Mouse (Mus musculus): Measurements from ENCODE around the gene Mapkbp1. TPM values are rescaled to one million over a fixed set of nuclear protein-coding genes. Genes with fewer than 3 reads are reported as not detected.
A peak's percentile ranks its signal among the peaks of the same experiment; 100 is the strongest.

The Mapkbp1 gene
- polyA plus RNA-seq, 1 experiment from 2014 or later, result 3.0 TPM

GRCm38 (mm10) chr2:120059466-120059865 lies 87.0 kb downstream of the Mapkbp1 start:
- WGBS, result 57% methylated on average over 3 of the region's 3 CpGs
- Histone ChIP-seq H3K36me3 (no peaks in the 10 kb centered on the region), H3K4me2 (peak overlapping the region; percentile 11; the same call in 1 of the 2 replicates), H3K27ac (peak overlapping the region; percentile 85), H3K27me3 (no peaks in the 10 kb centered on the region), H3K4me3 (no peak overlapping the region), H3K4me1 (peaks cover 26% of the 10 kb centered on the region), H3K9me3 (no peaks in the 10 kb centered on the region), H3K9ac (no peak overlapping the region)
- no peak for ATAC-seq (ENCODE audit: borderline replicate concordance, extremely low read depth, low FRiP score, low TSS enrichment)

DNA sequence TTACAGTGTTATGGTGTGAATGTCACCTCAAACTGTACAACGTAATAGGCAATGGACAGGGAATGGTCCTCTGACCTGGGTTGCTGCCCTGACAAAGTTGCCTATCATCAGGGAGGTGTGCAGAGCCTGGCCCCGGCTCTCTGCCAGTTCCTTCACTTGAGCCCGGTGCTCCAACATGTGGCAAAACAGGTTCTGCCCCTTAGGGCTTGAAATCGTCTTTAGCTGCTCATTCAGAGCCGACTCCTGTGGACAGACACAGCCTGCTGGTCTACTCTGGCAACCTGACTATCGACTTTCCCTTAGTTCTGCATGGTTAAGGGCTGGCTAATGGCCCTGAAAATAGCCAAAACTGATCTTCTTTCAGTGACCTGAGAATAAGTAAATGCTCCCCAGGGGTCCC lies 87.7 kb downstream of the Mapkbp1 start:
- H3K4me2 ChIP-seq, result no peak overlapping the region
- H3K4me3 ChIP-seq, result no peak overlapping the region
- no peaks in the 10 kb centered on the region for H3K27me3 ChIP-seq
- WGBS, result 47% methylated on average over 6 of the region's 6 CpGs
- 0 out of 2 replicates have a peak overlapping the region, but pooled peaks have one; percentile 13 for H3K9ac ChIP-seq
- peak overlapping the region; percentile 85 for H3K27ac ChIP-seq
- peak; percentile 55 for ATAC-seq (ENCODE audit: borderline replicate concordance, extremely low read depth, low FRiP score, low TSS enrichment)
- no peaks in the 10 kb centered on the region for H3K36me3 ChIP-seq
- no peaks in the 10 kb centered on the region for H3K9me3 ChIP-seq
- H3K4me1 ChIP-seq, result peaks cover 26% of the 10 kb centered on the region

- Histone ChIP-seq H3K27ac (peak overlapping the region; percentile 85), H3K4me2 (no peak overlapping the region), H3K4me1 (peaks cover 26% of the 10 kb centered on the region), H3K27me3 (no peaks in the 10 kb centered on the region), H3K4me3 (no peak overlapping the region), H3K9ac (0 out of 2 replicates have a peak overlapping the region, but pooled peaks have one; percentile 13), H3K36me3 (no peaks in the 10 kb centered on the region), H3K9me3 (no peaks in the 10 kb centered on the region)
- ATAC-seq (ENCODE audit: borderline replicate concordance, extremely low read depth, low FRiP score, low TSS enrichment), result no peak
- 59% methylated on average over 9 of the region's 9 CpGs for WGBS
Measured at GRCm38 (mm10) chr2:120060651-120061050, 88.2 kb downstream of the Mapkbp1 start.

DNA sequence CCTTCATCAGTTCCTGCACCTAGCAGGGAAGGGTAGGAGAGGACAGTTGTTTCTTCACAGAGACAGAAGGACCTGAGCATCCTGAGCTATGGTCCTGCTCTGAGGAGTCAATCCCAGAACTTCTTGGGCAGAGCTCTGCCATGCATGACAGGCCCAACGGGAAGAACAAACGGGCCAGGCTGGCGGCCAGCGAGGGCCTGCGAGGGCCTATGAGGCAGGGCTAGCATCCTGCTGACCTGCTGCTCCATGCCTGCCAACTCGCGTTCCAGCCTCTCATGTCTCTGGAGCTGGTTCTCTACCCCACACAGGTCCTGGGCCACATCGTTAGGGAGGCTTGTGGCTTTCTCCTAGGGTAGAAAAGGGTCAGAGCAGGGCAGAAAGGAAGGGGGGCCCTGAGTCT lies 89.7 kb downstream of the Mapkbp1 start:
- no peak overlapping the region for H3K27ac ChIP-seq
- no peak overlapping the region for H3K4me2 ChIP-seq
- no peaks in the 10 kb centered on the region for H3K27me3 ChIP-seq
- no peak overlapping the region for H3K9ac ChIP-seq
- H3K36me3 ChIP-seq, result no peaks in the 10 kb centered on the region
- H3K4me1 ChIP-seq, result peaks cover 26% of the 10 kb centered on the region
- 82% methylated on average over 8 of the region's 8 CpGs for WGBS
- no peaks in the 10 kb centered on the region for H3K9me3 ChIP-seq
- H3K4me3 ChIP-seq, result no peak overlapping the region
- ATAC-seq (ENCODE audit: borderline replicate concordance, extremely low read depth, low FRiP score, low TSS enrichment), result no peak

DNA sequence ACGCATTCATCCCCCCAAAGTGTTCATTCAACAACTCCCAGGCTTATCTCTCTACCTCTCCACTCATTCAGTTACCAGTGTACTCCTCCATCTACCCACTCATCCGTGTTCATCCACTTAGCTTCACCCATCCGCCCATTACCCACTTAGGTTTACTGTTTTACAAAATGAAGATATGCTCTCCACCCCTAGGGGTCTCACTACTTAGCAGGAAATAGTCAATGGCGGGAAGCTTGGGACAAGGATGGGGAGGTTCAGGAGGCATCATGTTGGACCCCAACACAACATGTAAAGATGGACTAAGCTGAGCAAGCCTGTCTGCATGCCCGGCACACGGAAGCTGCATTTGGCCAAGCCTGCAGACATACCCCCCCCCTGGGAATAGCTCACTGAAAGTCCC lies 92.1 kb downstream of the Mapkbp1 start:
- WGBS, result 79% methylated on average over 6 of the region's 6 CpGs
- no peak overlapping the region for H3K9ac ChIP-seq
- H3K4me3 ChIP-seq, result no peak overlapping the region
- H3K9me3 ChIP-seq, result no peaks in the 10 kb centered on the region
- ATAC-seq (ENCODE audit: borderline replicate concordance, extremely low read depth, low FRiP score, low TSS enrichment), result no peak
- H3K27me3 ChIP-seq, result no peaks in the 10 kb centered on the region
- peaks cover 17% of the 10 kb centered on the region for H3K4me1 ChIP-seq
- H3K4me2 ChIP-seq, result no peak overlapping the region
- no peak overlapping the region for H3K27ac ChIP-seq
- H3K36me3 ChIP-seq, result no peaks in the 10 kb centered on the region

DNA sequence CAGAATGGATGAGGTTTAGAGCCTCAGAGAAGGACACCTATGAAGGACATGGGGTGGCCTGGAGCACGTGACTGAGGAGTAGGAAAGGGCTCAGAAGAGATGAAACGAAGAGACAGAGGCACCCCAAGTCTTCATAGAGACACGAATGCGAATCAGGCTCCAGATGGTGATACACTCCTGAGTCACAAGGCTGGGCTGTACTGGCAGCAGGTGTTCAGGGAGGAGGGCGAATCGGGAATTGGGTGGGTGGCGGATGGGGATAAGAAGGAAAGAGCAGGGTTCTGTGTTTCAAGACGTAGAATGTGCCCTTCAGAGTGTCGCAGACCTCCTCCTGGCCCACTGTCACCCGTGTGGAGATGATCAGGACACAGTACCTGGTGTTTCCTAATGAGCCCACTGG lies 92.7 kb downstream of the Mapkbp1 start:
- WGBS, result 85% methylated on average over 10 of the region's 10 CpGs
- no peak for ATAC-seq (ENCODE audit: borderline replicate concordance, extremely low read depth, low FRiP score, low TSS enrichment)
- no peaks in the 10 kb centered on the region for H3K9me3 ChIP-seq
- no peak overlapping the region for H3K4me2 ChIP-seq
- H3K4me1 ChIP-seq, result peaks cover 13% of the 10 kb centered on the region; the same call in 1 of the 2 replicates
- no peak overlapping the region for H3K9ac ChIP-seq
- no peaks in the 10 kb centered on the region for H3K36me3 ChIP-seq
- H3K4me3 ChIP-seq, result no peak overlapping the region
- no peak overlapping the region for H3K27ac ChIP-seq
- no peaks in the 10 kb centered on the region for H3K27me3 ChIP-seq

- no peak overlapping the region for H3K4me3 ChIP-seq
- peaks cover 4% of the 10 kb centered on the region; the same call in 1 of the 2 replicates for H3K4me1 ChIP-seq
- H3K9me3 ChIP-seq, result no peaks in the 10 kb centered on the region
- no peak overlapping the region for H3K27ac ChIP-seq
- no peak for ATAC-seq (ENCODE audit: borderline replicate concordance, extremely low read depth, low FRiP score, low TSS enrichment)
- WGBS, result 70% methylated on average over 3 of the region's 3 CpGs
- H3K27me3 ChIP-seq, result no peaks in the 10 kb centered on the region
- H3K36me3 ChIP-seq, result no peaks in the 10 kb centered on the region
- H3K9ac ChIP-seq, result no peak overlapping the region
- no peak overlapping the region for H3K4me2 ChIP-seq
Measured at GRCm38 (mm10) chr2:120066224-120066623, 93.7 kb downstream of the Mapkbp1 start.

DNA sequence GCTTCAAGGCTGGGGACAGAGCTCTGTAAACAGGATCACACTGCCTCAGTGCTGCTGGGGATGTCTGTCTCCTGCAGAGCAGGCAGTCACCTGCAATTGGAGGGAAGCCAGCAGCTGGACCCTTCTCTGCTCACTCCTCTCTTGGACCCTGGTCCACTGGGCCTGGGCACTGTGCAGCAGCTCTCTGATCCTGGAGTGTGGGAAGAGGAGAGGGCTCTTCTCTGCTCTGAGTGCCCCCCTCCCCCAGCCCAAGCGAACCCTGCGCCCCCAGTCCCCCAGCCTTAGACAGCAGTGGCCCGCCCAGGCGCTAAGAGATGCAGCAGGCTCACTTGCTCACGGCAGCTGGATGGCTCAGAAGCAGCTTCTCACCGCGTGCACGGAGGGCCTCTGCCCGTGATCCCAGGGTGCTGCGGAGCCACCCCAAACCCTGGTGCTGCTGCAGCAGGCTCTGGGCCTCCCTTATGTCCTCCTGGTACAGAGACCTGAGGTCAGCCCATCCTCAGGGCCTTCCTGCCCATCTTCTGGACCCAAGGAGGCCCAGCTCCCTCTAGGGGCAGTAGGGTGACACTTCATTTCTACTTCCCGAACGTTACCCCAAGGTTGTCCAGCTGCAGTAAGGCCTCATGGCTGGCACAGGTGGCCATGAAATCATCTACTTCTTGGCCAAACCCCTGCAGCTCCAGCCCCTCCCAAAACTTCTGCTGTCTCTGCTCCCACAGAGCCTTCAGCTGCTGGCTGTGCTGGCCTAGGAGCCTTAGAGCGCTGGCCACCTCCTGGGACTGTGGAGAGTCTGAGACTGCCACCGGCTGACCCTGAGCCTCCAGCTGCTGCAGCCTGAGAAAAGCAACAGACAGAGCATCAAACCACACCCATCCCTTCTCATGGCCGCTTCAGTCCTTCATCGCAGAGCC lies 96.3 kb downstream of the Mapkbp1 start:
- WGBS, result 40% methylated on average over 16 of the region's 16 CpGs
- Histone ChIP-seq H3K4me3 (no peak overlapping the region), H3K27ac (no peak overlapping the region), H3K36me3 (no peaks in the 10 kb centered on the region), H3K4me1 (no peaks in the 10 kb centered on the region), H3K9ac (no peak overlapping the region), H3K27me3 (no peaks in the 10 kb centered on the region), H3K9me3 (no peaks in the 10 kb centered on the region), H3K4me2 (no peak overlapping the region)
- ATAC-seq (ENCODE audit: borderline replicate concordance, extremely low read depth, low FRiP score, low TSS enrichment), result no peak

DNA sequence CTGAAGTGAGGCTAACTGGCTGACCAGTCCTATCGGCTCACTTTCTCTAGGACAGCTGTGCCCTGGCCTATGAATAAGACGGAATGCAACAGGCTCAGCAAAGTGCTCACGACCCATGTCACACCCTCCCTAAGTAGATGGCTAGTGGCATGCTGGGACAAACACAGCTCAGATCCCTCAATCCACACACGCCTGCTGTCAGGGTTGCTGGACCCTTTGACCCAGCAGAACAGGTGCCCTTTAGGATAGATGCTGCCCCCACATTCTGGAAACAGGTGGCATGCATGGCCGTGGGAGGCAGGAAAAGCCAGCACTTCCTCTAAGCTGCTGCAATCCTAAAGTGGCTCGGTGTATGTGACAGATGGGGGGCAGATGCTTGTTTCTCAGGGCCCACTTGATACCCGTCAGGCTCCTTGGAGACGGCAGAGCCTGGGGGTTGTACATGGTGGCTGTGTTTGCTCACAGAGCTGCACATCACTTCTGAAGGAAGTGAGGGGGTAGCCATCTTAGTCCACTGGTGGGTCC lies 97.0 kb downstream of the Mapkbp1 start:
- ATAC-seq (ENCODE audit: borderline replicate concordance, extremely low read depth, low FRiP score, low TSS enrichment), result no peak
- H3K36me3 ChIP-seq, result no peaks in the 10 kb centered on the region
- H3K9ac ChIP-seq, result no peak overlapping the region
- no peak overlapping the region for H3K27ac ChIP-seq
- H3K27me3 ChIP-seq, result no peaks in the 10 kb centered on the region
- H3K4me3 ChIP-seq, result no peak overlapping the region
- no peaks in the 10 kb centered on the region for H3K9me3 ChIP-seq
- no peaks in the 10 kb centered on the region for H3K4me1 ChIP-seq
- H3K4me2 ChIP-seq, result no peak overlapping the region
- WGBS, result 54% methylated on average over 8 of the region's 8 CpGs

DNA sequence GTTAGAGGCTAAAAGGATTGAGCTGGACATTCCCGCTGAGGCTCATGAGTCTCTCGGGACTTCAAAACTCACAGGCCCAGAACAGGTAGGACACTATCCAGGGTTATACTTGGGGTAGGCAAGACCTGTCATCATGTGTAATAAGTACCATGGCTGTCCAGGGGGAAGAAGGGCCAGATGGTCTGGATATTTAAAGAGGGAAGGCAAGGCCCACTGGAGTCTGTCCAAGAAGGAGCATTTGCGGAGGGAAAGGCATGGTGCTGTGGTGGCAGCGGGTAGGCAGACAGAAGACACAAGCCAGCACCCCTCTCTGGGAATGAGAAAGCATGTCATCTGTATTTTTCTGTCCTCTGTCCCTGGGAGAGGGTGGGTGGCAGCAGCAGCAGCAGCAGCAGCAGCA lies 101.6 kb downstream of the Mapkbp1 start:
- WGBS, result 86% methylated on average over 4 of the region's 4 CpGs
- no peak for ATAC-seq (ENCODE audit: borderline replicate concordance, extremely low read depth, low FRiP score, low TSS enrichment)
- 0 out of 2 replicates have a peak, but pooled peaks cover 4% of the 10 kb centered on the region for H3K4me1 ChIP-seq
- peaks cover 24% of the 10 kb centered on the region for H3K27me3 ChIP-seq
- H3K27ac ChIP-seq, result no peak overlapping the region
- no peak overlapping the region for H3K4me3 ChIP-seq
- no peaks in the 10 kb centered on the region for H3K9me3 ChIP-seq
- no peaks in the 10 kb centered on the region for H3K36me3 ChIP-seq
- H3K9ac ChIP-seq, result no peak overlapping the region
- H3K4me2 ChIP-seq, result no peak overlapping the region

DNA sequence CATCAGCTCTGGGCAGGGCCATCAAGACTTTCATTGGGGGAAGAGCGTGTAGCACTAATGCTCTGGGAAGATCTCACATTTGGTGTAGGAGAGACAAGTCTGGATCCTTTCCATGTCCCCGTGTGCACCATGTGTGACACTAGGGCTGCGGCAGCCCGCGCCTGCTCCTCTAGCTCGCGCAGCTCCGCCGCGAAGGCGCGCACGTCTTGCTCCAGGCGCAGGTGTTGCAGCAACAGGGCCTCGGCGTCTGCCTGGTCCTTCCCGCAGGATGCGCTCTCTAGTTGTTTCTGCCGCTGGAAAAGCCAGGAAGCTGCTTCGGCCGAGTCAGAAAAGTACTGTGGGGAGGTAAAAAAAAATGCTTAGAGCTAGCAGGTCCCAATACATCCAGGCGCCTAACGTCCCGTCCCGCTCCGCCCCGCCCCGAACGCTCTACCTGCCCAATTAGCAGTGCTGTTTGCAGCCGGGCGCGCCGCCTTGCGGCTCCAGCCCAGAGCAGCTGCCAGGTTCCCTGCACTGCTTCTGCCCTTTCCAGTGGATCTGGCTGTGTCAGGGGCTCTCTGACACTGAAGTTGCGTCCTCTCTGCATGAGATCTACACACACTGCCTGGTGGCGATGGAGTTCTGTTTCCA lies 103.7 kb downstream of the Mapkbp1 start:
- peaks cover 24% of the 10 kb centered on the region for H3K27me3 ChIP-seq
- WGBS, result 1% methylated on average over 36 of the region's 36 CpGs

More for the DNA sequence above, 103.7 kb downstream of the Mapkbp1 start:
- ATAC-seq (ENCODE audit: borderline replicate concordance, extremely low read depth, low FRiP score, low TSS enrichment), result peak; percentile 60; the same call in 1 of the 2 replicates
- Histone ChIP-seq H3K9ac (no peak overlapping the region; the same call in 1 of the 2 replicates), H3K4me1 (0 out of 2 replicates have a peak, but pooled peaks cover 4% of the 10 kb centered on the region), H3K36me3 (no peaks in the 10 kb centered on the region), H3K9me3 (no peaks in the 10 kb centered on the region), H3K27ac (no peak overlapping the region), H3K4me3 (peak overlapping the region; percentile 23), H3K4me2 (peak overlapping the region; percentile 53)
